Mouse (Mus musculus) heart, adult 2 months (tissue): ENCODE results near the gene Rest. TPM values are rescaled to one million over a fixed set of nuclear protein-coding genes. Genes with fewer than 3 reads are reported as not detected.

Experiments used
- DNase-seq, 2 experiments: peaks; one replicate each; pipeline ENCODE4 v3.0.0; 2021
- H3K27ac ChIP-seq: fragments of 200-600 bp; 2 replicates; pipeline ENCODE4 v1.8.1; 2022
- H3K27me3 ChIP-seq: fragments of 200-500 bp; 2 replicates; pipeline ENCODE4 v1.6.1; 2012; ENCODE audit warnings: mild to moderate bottlenecking, low read length, inconsistent platforms, mixed read lengths; ENCODE audit not compliant: control insufficient read depth, insufficient read depth
- H3K36me3 ChIP-seq: fragments of 200-500 bp; 2 replicates; pipeline ENCODE4 v1.6.1; 2012; ENCODE audit warnings: low read length, inconsistent platforms; ENCODE audit not compliant: control insufficient read depth, insufficient read depth
- H3K4me1 ChIP-seq: fragments of 200-500 bp; 2 replicates; pipeline ENCODE4 v1.6.1; 2011; ENCODE audit warnings: low read length; ENCODE audit not compliant: control insufficient read depth, insufficient read depth
- H3K4me3 ChIP-seq: fragments of 200-600 bp; 2 replicates; pipeline ENCODE4 v1.8.1; 2022
- H3K79me2 ChIP-seq: fragments of 200-500 bp; replicated peaks from 2 replicates; pipeline ENCODE4 v1.6.1; 2012; ENCODE audit warnings: mild to moderate bottlenecking, inconsistent platforms, low read length, moderate library complexity, mixed read lengths; ENCODE audit not compliant: control insufficient read depth, insufficient read depth
- H3K9ac ChIP-seq: fragments of 200-500 bp; 2 replicates; pipeline ENCODE4 v1.6.1; 2012; ENCODE audit warnings: low read depth, mild to moderate bottlenecking, control low read depth, inconsistent platforms, low read length, mixed read lengths
- CTCF ChIP-seq: fragments of 200-600 bp; IDR thresholded peaks from 2 replicates; pipeline ENCODE4 v1.8.1; 2022; ENCODE audit warnings: antibody characterized with exemption, mild to moderate bottlenecking, moderate library complexity
- EP300 ChIP-seq: fragments of 200-500 bp; IDR thresholded peaks from 2 replicates; pipeline ENCODE4 v1.6.1; 2011; ENCODE audit warnings: low read depth, low read length, control low read depth; ENCODE audit not compliant: insufficient read depth
- POLR2A ChIP-seq: fragments of 200-500 bp; IDR thresholded peaks from 2 replicates; pipeline ENCODE4 v1.6.1; 2011; ENCODE audit warnings: mild to moderate bottlenecking, low read depth, low read length, control low read depth; ENCODE audit not compliant: insufficient read depth
- WGBS: fragments of 180-500 bp; shearing (Covaris S2); methylation state at CpG from one replicate; pipeline ENCODE4 v1.1.7; 2018; 5-methylcytosine and 5-hydroxymethylcytosine counted together
- intact Hi-C: fragments of 180-260 bp; cut with DNase I; formaldehyde crosslinking; loops from one replicate; pipeline ENCODE4 v1.15.1; 2025
- polyA plus RNA-seq: library from polyadenylated mRNA; depleted of rRNA; stranded (reverse); fragments of >200 nt; gene quantifications from 2 replicates; pipeline ENCODE4 v1.2.3, GENCODE M21; 2012
- total RNA-seq, 2 experiments: library from RNA; stranded (reverse); gene quantifications; 2 replicates each; pipeline ENCODE4 v1.2.3; 2021

Gene Rest
- total and polyA plus RNA-seq, 3 experiments: 3.7 to 13.2 (median 12.8) TPM

GRCm38 (mm10) chr5:77251656-77252055 lies 13.6 kb upstream of the Rest start:
- no peak for TF ChIP-seq EP300
- DNase-seq: no peak
- H3K27me3 ChIP-seq: no peaks in the 10 kb centered on the region
- H3K4me3 ChIP-seq: no peak overlapping the region
- H3K27ac ChIP-seq: no peak overlapping the region
- no peaks in the 10 kb centered on the region for H3K79me2 ChIP-seq
- intact Hi-C loops: no loop called here
- no peaks in the 10 kb centered on the region for H3K4me1 ChIP-seq
- no peaks in the 10 kb centered on the region for H3K36me3 ChIP-seq
- H3K9ac ChIP-seq: no peak overlapping the region
- 48% methylated on average over 5 of the region's 5 CpGs for WGBS

- TF ChIP-seq CTCF (no peak), POLR2A (no peak), EP300 (no peak)
- Histone ChIP-seq H3K4me3 (no peak overlapping the region), H3K9ac (no peak overlapping the region), H3K27me3 (no peaks in the 10 kb centered on the region), H3K27ac (no peak overlapping the region), H3K36me3 (no peaks in the 10 kb centered on the region), H3K4me1 (no peaks in the 10 kb centered on the region), H3K79me2 (no peaks in the 10 kb centered on the region)
- intact Hi-C loops: no loop called here
- 71% methylated on average over 8 of the region's 8 CpGs for WGBS
- no peak for DNase-seq
These were observed 13.0 kb upstream of the Rest start for GRCm38 (mm10) chr5:77252115-77252827.

DNA sequence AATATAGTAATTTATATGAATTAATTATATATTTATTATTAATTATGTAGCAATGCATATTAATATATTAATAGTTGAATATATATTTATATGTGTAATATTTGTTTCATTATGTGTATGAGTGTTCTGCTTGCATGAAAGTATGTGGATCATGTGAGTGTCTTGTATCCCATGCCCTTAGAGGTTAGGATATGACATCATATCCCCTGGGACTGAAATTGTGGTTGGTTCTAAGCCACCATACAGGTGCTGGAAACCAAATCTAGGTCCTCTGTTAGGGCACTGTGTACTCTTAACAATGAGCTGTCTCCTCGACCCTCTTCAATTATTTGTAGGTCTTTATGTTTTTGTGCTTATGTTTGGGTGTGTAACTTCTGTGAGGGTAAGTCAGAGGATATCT lies 12.1 kb upstream of the Rest start:
- intact Hi-C loops: no loop called here
- H3K4me3 ChIP-seq: no peak overlapping the region
- WGBS: 89% methylated on average over 1 of the region's 1 CpGs

GRCm38 (mm10) chr5:77254402-77254801 lies 10.9 kb upstream of the Rest start:
- 72% methylated on average over 3 of the region's 3 CpGs for WGBS
- intact Hi-C loops: no loop called here
- no peak for DNase-seq
- Histone ChIP-seq H3K4me1 (no peaks in the 10 kb centered on the region), H3K27ac (no peak overlapping the region), H3K36me3 (no peaks in the 10 kb centered on the region), H3K79me2 (no peaks in the 10 kb centered on the region), H3K4me3 (no peak overlapping the region), H3K27me3 (no peaks in the 10 kb centered on the region), H3K9ac (no peak overlapping the region)
- TF ChIP-seq CTCF: no peak
- TF ChIP-seq POLR2A: no peak
- no peak for TF ChIP-seq EP300

More for the DNA sequence above, 12.1 kb upstream of the Rest start:
- Histone ChIP-seq H3K79me2 (no peaks in the 10 kb centered on the region), H3K27ac (no peak overlapping the region), H3K4me1 (no peaks in the 10 kb centered on the region), H3K9ac (no peak overlapping the region), H3K27me3 (no peaks in the 10 kb centered on the region), H3K36me3 (no peaks in the 10 kb centered on the region)
- no peak for DNase-seq
- TF ChIP-seq CTCF (no peak), EP300 (no peak), POLR2A (no peak)

- no peaks in the 10 kb centered on the region for H3K79me2 ChIP-seq
- H3K9ac ChIP-seq: no peak overlapping the region
- no peaks in the 10 kb centered on the region for H3K4me1 ChIP-seq
- no peak overlapping the region for H3K4me3 ChIP-seq
- no peak overlapping the region for H3K27ac ChIP-seq
- WGBS: 65% methylated on average over 3 of the region's 3 CpGs
- no peaks in the 10 kb centered on the region for H3K36me3 ChIP-seq
- no peaks in the 10 kb centered on the region; the same call in 1 of the 2 replicates for H3K27me3 ChIP-seq
- DNase-seq: no peak
- intact Hi-C loops: no loop called here
- no peak for TF ChIP-seq CTCF
- no peak for TF ChIP-seq EP300
- TF ChIP-seq POLR2A: no peak
These were observed 7.7 kb upstream of the Rest start for GRCm38 (mm10) chr5:77257603-77258002.

GRCm38 (mm10) chr5:77259315-77259714 lies 6.0 kb upstream of the Rest start:
- no peaks in the 10 kb centered on the region for H3K36me3 ChIP-seq
- DNase-seq: no peak
- no peaks in the 10 kb centered on the region for H3K4me1 ChIP-seq
- intact Hi-C loops: no loop called here
- H3K9ac ChIP-seq: no peak overlapping the region
- TF ChIP-seq CTCF (no peak), POLR2A (no peak), EP300 (no peak)
- H3K4me3 ChIP-seq: no peak overlapping the region
- H3K27me3 ChIP-seq: no peaks in the 10 kb centered on the region; the same call in 1 of the 2 replicates
- H3K27ac ChIP-seq: no peak overlapping the region
- H3K79me2 ChIP-seq: no peaks in the 10 kb centered on the region
